Mouse (Mus musculus) megakaryocyte, embryonic 14.5 days (primary cell): ENCODE measurements around the gene AL732309.1.

Experiments
- FLI1 ChIP-seq: IDR thresholded peaks from 2 replicates; pipeline ENCODE4 v1.6.1; 2012; ENCODE audit warnings: low read length, inconsistent platforms, mixed read lengths
- GATA1 ChIP-seq: IDR thresholded peaks from 3 replicates; pipeline ENCODE4 v1.6.1; 2012; ENCODE audit warnings: mixed read lengths, low read length, inconsistent platforms, borderline replicate concordance

DNA sequence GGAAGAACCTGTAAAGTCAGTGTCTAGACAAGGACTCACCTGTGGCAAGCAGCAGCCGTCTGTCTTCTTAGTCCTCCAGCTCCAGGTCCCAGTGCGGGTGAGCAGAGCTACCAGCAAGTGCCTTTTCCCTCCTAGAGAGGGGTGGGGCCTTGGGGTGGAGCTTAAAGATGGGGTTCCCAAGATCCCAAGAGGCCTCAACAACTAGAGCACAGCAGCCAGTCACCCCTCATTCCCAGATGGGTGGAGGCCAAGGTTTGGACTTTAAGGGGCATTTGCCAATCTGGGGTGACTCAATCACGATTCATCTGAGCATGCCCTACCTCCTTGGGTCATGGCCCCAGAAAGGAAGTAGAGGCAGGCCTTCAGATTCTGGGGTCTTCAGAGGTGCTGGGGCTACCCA is 6.9 kb downstream of the AL732309.1 start:
- TF ChIP-seq GATA1 (no peak), FLI1 (no peak)
